ENCODE assay signal across 29 mouse cellular contexts in genomic region chr9:75761567-75761966, GRCm38 (mm10). TPM values are rescaled to one million over a fixed set of nuclear protein-coding genes. Genes with fewer than 3 reads are reported as not detected.
"Had no signal": no experiment of that assay in that cellular context is flagged by ENCODE, and none has a peak within 500 bp of the region (broad histone marks: within the 10 kb centered on the region; RNA-seq: fewer than 3 reads in every experiment).

No protein-coding gene starts in this region.

- ATAC-seq: forebrain, embryonic 13.5 days; forebrain, embryonic 14.5 days; forebrain, embryonic 15.5 days; forebrain, embryonic 16.5 days; forebrain, postnatal 0 days had no signal

- H3K36me3 ChIP-seq: embryonic facial prominence, embryonic 10.5 days; embryonic facial prominence, embryonic 12.5 days; embryonic facial prominence, embryonic 13.5 days; embryonic facial prominence, embryonic 15.5 days; forebrain, embryonic 10.5 days; forebrain, embryonic 12.5 days; forebrain, embryonic 15.5 days; heart, embryonic 10.5 days had no signal

- H3K27ac ChIP-seq: embryonic facial prominence, embryonic 10.5 days; embryonic facial prominence, embryonic 12.5 days; embryonic facial prominence, embryonic 13.5 days; embryonic facial prominence, embryonic 15.5 days; forebrain, embryonic 10.5 days; forebrain, embryonic 12.5 days; forebrain, embryonic 13.5 days; forebrain, embryonic 15.5 days; gastrocnemius, adult 2 months; heart, adult 2 months; heart, embryonic 10.5 days had no signal

- H3K4me2 ChIP-seq: embryonic facial prominence, embryonic 12.5 days; embryonic facial prominence, embryonic 13.5 days; embryonic facial prominence, embryonic 15.5 days; forebrain, embryonic 12.5 days; forebrain, embryonic 13.5 days; forebrain, embryonic 15.5 days had no signal

- H3K9me3 ChIP-seq: embryonic facial prominence, embryonic 10.5 days; embryonic facial prominence, embryonic 12.5 days; embryonic facial prominence, embryonic 13.5 days; embryonic facial prominence, embryonic 15.5 days; forebrain, embryonic 10.5 days; forebrain, embryonic 12.5 days; forebrain, embryonic 13.5 days; forebrain, embryonic 15.5 days; heart, embryonic 10.5 days had no signal

- H3K4me1 ChIP-seq: embryonic facial prominence, embryonic 10.5 days; embryonic facial prominence, embryonic 12.5 days; embryonic facial prominence, embryonic 15.5 days; forebrain, embryonic 10.5 days; forebrain, embryonic 12.5 days; forebrain, embryonic 13.5 days had no signal

- H3K27me3 ChIP-seq: embryonic facial prominence, embryonic 12.5 days; embryonic facial prominence, embryonic 13.5 days; embryonic facial prominence, embryonic 15.5 days; forebrain, embryonic 12.5 days; forebrain, embryonic 13.5 days; forebrain, embryonic 15.5 days had no signal

- H3K9ac ChIP-seq: embryonic facial prominence, embryonic 12.5 days; embryonic facial prominence, embryonic 13.5 days; embryonic facial prominence, embryonic 15.5 days; forebrain, embryonic 12.5 days; forebrain, embryonic 13.5 days; forebrain, embryonic 15.5 days; forebrain, postnatal 0 days had no signal

- H3K4me3 ChIP-seq: embryonic facial prominence, embryonic 10.5 days; embryonic facial prominence, embryonic 12.5 days; embryonic facial prominence, embryonic 13.5 days; embryonic facial prominence, embryonic 15.5 days; erythroblast, embryonic 14.5 days; forebrain, embryonic 10.5 days; forebrain, embryonic 12.5 days; forebrain, embryonic 13.5 days; forebrain, embryonic 15.5 days; gastrocnemius, adult 2 months; heart, adult 2 months; heart, embryonic 10.5 days had no signal

- DNase-seq: cerebellum, adult 9-10 months; cerebellum, adult 9-11 months; cerebellum, postnatal 10 days; cerebellum, postnatal 14 days; cerebellum, postnatal 25 days; cerebellum, postnatal 36 days; embryo, embryonic 11 days; forebrain, postnatal 0 days; gastrocnemius, adult 2 months; gastrocnemius, postnatal 10 days; gastrocnemius, postnatal 14 days; gastrocnemius, postnatal 25 days; heart, adult 11 months; heart, adult 18-20 months; heart, adult 2 months had no signal

RNA-seq across cellular contexts. Expression of gene Bmp5, which starts 13.6 kb away (rescaled TPM):
- total RNA-seq: common myeloid progenitor, adult 5-6 weeks; granulocyte monocyte progenitor cell, adult 5-6 weeks had no signal
- polyA plus RNA-seq: erythroblast, embryonic 14.5 days had no signal
